Mouse (Mus musculus): ENCODE results near the gene Atp7b.

GRCm38 (mm10) chr8:22042515-22042914, 17.6 kb downstream of the Atp7b start:
- TF ChIP-seq CTCF (IDR thresholded peaks at IDR 0.05 in 2 of 3, conservative IDR thresholded peaks at IDR 0.05 in 1 of 3; ENCODE audit: control insufficient read depth in 1 of 3, insufficient read depth in 1 of 3, low read depth in 2 of 3, low read length in 3 of 3, poor library complexity in 1 of 3, severe bottlenecking in 1 of 3), result no peak
- no peak for TF ChIP-seq BHLHE40 (IDR thresholded peaks at IDR 0.05; ENCODE audit: borderline replicate concordance, low read depth, low read length)
- no peak for TF ChIP-seq POLR2A (IDR thresholded peaks at IDR 0.05; ENCODE audit: control insufficient read depth in 1 of 2, insufficient read depth in 1 of 2, low read depth in 1 of 2, low read length in 2 of 2, poor library complexity in 1 of 2)
- no peak for TF ChIP-seq E2F4 (IDR thresholded peaks at IDR 0.05; ENCODE audit: borderline replicate concordance, low read depth, low read length)
- no peak for TF ChIP-seq NRF1 (IDR thresholded peaks at IDR 0.05; ENCODE audit: insufficient read depth, low read depth, low read length, poor library complexity, severe bottlenecking)
- TF ChIP-seq HCFC1 (IDR thresholded peaks at IDR 0.05; ENCODE audit: low read depth, low read length), result no peak
